Mouse (Mus musculus) lung, adult 10 weeks (tissue): ENCODE results near the gene Atxn2. TPM values are rescaled to one million over a fixed set of nuclear protein-coding genes. Genes with fewer than 3 reads are reported as not detected.

ENCODE experiments used
- polyA plus RNA-seq: library from polyadenylated mRNA; stranded (reverse); fragments of 350-450 nt; fragmentation: Illumina TruSeq; extraction: RNeasy Lipid Tissue Mini Kit (QIAGEN cat#74804); gene quantifications from one replicate; pipeline ENCODE4 v1.2.3, GENCODE M21; 2014; ENCODE audit warnings: low read depth, low replicate concordance; ENCODE audit not compliant: insufficient read depth

Gene Atxn2
- 33.5 TPM for polyA plus RNA-seq

DNA sequence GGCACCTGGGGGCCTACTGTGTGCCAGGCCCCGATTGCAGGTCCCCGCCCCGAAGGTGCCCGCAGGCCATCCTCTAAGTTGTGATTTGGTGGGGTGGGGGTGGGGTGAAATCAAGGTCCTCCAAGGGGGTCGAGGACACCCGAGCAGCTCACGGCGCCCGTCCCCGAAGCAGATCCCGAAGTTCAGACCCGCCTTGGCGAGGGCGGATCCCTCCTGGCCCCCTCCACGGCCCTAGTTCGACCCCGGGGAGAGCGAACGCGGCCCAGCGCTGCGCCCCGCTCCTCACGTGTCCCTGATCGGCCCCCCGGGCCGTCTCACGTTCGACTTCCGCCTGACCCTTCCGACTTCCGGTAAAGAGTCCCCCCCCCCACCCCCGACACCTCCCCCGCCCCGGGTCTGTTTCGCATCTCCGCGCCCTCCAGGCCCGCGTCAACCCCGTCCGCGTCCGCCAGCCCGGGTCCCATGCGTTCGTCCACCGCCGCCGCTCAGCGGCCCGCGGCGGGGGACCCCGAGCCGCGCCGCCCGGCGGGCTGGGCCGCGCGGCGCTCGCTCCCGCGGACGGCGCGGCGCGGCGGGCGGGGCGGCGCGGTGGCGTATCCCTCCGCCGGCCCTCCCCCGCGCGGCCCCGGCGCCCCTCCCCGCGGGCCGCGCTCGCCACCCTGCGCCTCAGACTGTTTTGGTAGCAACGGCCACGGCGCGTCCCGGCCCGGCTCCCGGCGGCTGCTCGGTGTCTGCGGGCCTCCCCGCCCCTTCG lies at the start of gene Atxn2:
Atxn2 (plus strand) TSS at position 164 of the 754 bp plus-strand sequence.

GRCm38 (mm10) chr5:121837441-121838340 lies 126.6 kb downstream of the Atxn2 start, which contains the start of gene Sh2b3:
TSS of gene Sh2b3 (minus strand) at chr5:121837646.

DNA sequence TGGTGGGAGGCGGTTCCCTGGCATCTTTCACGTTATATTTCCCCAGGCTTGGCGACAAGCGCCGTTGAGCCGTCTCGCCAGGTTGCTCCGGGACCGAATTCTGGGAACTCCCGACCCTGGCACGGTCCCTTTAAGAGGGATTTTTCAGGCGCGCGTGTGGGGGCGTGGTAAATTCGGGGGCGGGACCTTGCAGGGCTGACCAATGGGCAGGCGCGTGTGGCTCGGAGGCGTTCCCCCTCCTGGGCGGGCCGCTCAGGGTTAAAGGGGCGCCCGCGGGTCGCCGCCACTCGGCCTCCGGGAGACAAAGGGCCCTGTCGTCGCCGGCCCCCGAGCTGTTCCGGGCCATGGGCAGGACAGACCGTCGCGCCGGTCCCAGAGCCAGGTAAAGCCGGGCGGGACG lies 137.6 kb downstream of the Atxn2 start, which contains the start of gene Pheta1:
Pheta1 (plus strand) TSS at position 242 of the 400 bp plus-strand sequence.

Other genes with a start within 250 kb of the Atxn2 start
- gene Adam1b, start 207.9 kb upstream of the Atxn2 start, polyA plus RNA-seq: not detected
- 1.4 TPM for gene Adam1a, start 165.9 kb upstream of the Atxn2 start, polyA plus RNA-seq
- not detected for gene Gm42878, start 165.9 kb upstream of the Atxn2 start, polyA plus RNA-seq
- 50.4 TPM for gene Mapkapk5, start 165.4 kb upstream of the Atxn2 start, polyA plus RNA-seq
- 948 TPM for gene Aldh2, start 117.5 kb upstream of the Atxn2 start, polyA plus RNA-seq
- 5.6 TPM for gene Acad12, start 92.4 kb upstream of the Atxn2 start, polyA plus RNA-seq
- gene Acad10, start 50.8 kb upstream of the Atxn2 start, polyA plus RNA-seq: 4.4 TPM
- gene Brap, start 50.8 kb upstream of the Atxn2 start, polyA plus RNA-seq: 27.8 TPM
- 17.3 TPM for gene Sh2b3, start 126.3 kb downstream of the Atxn2 start, polyA plus RNA-seq
- 10.8 TPM for gene Pheta1, start 137.6 kb downstream of the Atxn2 start, polyA plus RNA-seq